In genomic region chr3:45603151-45603550, GRCm38 (mm10) we compare ENCODE assay signal across 14 mouse cellular contexts.
"Had no signal": no experiment of that assay in that cellular context is flagged by ENCODE, and none has a peak within 500 bp of the region (broad histone marks: within the 10 kb centered on the region; RNA-seq: fewer than 3 reads in every experiment).

No protein-coding gene starts in this region.

- DNase-seq: lung, adult 2 months; lung, postnatal 14 days; right cerebral cortex, postnatal 14 days; thymus, adult 2 months; thymus, postnatal 25 days; thymus, postnatal 4 days had no signal

- ATAC-seq: liver, embryonic 12.5 days; midbrain, embryonic 13.5 days; midbrain, embryonic 15.5 days had no signal

- H3K9me3 ChIP-seq: liver, embryonic 12.5 days; midbrain, embryonic 13.5 days; midbrain, embryonic 15.5 days; neural tube, embryonic 12.5 days; stomach, embryonic 15.5 days had no signal

- H3K27ac ChIP-seq: liver, embryonic 12.5 days; liver, embryonic 14.5 days; midbrain, embryonic 13.5 days; midbrain, embryonic 15.5 days; neural tube, embryonic 12.5 days; stomach, embryonic 15.5 days; stomach, postnatal 0 days had no signal

- H3K36me3 ChIP-seq: liver, embryonic 12.5 days; midbrain, embryonic 13.5 days; midbrain, embryonic 15.5 days; neural tube, embryonic 12.5 days; stomach, embryonic 15.5 days had no signal

- H3K4me2 ChIP-seq: liver, embryonic 12.5 days; midbrain, embryonic 11.5 days; midbrain, embryonic 13.5 days; midbrain, embryonic 15.5 days; neural tube, embryonic 12.5 days; stomach, embryonic 15.5 days had no signal

- H3K27me3 ChIP-seq: liver, embryonic 12.5 days; midbrain, embryonic 13.5 days; midbrain, embryonic 15.5 days; neural tube, embryonic 12.5 days; stomach, embryonic 15.5 days had no signal

- H3K4me3 ChIP-seq: liver, embryonic 12.5 days; midbrain, embryonic 13.5 days; midbrain, embryonic 15.5 days; neural tube, embryonic 12.5 days; stomach, embryonic 15.5 days had no signal

- H3K9ac ChIP-seq: liver, embryonic 12.5 days; liver, embryonic 14.5 days; midbrain, embryonic 13.5 days; midbrain, embryonic 15.5 days; neural tube, embryonic 12.5 days; stomach, embryonic 15.5 days had no signal

- H3K4me1 ChIP-seq: liver, embryonic 12.5 days; midbrain, embryonic 13.5 days; midbrain, embryonic 15.5 days; neural tube, embryonic 12.5 days; stomach, embryonic 15.5 days had no signal
